Mouse (Mus musculus) cerebellum, adult 18-20 months (tissue): ENCODE data around the gene Wnt9a.
"Not testable (repeated sequence)": the region's sequence is repeated elsewhere in the genome, so short reads cannot be mapped to it uniquely, and the experiment has no call there.

ENCODE experiments used
- DNase-seq, 2 experiments: peaks; one replicate each; pipeline ENCODE4 v3.0.0; 2021

Wnt9a gene

DNA sequence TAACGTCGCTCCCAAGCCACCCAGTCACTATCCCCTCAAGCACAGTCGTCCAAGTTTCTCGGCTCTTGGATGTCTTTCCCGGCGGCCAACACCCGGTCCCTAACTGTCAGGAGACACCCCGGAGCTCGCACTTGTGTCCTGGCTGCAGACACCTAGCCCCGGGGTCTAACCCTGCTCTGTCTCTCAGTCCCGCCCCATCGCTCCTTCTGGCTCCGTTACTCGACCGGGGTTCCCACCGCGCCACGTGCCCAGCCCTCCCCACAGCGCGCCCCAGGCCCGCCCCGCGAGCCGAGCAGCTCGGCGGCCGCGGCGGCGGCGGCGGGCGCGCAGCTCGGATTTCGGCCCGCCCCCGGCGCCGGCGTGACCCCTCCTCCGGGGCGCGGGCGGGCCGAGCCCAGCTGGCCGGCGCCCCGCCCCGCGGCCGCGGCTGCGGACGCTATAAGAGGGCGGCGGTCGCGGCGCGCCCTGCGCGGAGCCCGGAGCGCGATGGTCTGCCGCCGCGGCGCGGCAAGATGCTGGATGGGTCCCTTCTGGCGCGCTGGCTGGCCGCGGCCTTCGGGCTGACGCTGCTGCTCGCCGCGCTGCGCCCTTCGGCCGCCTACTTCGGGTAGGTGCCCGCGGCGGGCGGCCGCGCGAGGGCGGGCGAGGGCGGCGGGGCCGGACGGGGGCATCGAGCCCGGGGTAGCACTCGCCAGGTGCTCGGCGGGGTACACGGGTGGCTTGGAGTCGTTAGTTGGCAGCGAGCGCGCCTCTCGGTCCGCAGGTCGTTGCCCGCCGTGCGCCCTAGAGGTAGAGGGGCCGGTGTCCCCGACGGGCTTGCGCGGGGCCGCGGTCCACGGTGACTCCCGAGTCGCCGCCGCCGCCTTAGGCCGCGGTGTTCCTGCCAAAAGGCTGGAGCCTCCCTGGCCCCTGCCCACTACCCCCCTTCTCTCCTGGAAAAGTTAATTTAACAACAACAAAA, at the start of gene Wnt9a:
Gene Wnt9a, plus strand, starts transcription at position 468 of the 961 bp plus-strand sequence.
- DNase-seq, result peak in 1 of 2 experiments; percentile 49

- DNase-seq, result no peak
These were observed 47.1 kb upstream of the Wnt9a start for GRCm38 (mm10) chr11:59259647-59260046.

DNA sequence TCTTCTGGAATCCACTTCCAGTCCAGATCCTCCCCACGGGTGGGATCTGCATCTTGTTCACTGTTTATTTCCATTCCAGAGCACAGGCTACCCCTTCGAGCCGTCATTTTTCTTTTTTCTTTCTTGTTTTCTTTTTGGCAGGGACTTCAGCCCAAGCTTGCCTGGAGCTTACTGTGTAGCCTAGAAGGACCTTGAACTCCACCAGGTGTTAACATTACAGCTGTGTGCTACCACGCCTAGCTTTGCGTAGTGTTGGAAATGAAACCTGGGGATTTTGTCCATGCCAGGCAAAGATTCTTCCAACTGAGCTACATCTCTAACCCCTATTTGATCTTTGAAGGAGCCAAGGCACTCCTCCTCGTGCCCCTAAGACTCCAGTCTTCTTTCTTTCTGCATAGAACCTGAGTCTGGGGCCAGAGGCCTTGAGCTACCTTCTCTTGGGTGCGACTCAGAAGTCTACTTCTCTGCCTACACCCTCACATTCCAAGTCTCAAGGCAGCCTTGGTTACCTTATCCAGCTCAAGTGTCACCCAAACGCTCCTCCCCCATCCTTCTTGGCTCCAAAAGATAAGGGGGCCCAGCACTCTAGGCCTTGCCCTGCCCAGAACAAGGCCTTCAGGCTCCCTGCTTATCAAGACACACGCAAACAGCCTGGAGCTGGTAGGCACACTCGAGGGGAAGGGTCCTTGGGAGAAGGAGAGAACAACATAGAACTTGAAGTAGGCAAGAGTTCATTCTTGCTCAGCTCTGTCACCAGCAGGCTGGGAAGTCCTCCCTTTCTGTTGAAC, 45.8 kb upstream of the Wnt9a start:
- DNase-seq, result no peak

GRCm38 (mm10) chr11:59262308-59262707, 44.4 kb upstream of the Wnt9a start:
- no peak for DNase-seq

DNA sequence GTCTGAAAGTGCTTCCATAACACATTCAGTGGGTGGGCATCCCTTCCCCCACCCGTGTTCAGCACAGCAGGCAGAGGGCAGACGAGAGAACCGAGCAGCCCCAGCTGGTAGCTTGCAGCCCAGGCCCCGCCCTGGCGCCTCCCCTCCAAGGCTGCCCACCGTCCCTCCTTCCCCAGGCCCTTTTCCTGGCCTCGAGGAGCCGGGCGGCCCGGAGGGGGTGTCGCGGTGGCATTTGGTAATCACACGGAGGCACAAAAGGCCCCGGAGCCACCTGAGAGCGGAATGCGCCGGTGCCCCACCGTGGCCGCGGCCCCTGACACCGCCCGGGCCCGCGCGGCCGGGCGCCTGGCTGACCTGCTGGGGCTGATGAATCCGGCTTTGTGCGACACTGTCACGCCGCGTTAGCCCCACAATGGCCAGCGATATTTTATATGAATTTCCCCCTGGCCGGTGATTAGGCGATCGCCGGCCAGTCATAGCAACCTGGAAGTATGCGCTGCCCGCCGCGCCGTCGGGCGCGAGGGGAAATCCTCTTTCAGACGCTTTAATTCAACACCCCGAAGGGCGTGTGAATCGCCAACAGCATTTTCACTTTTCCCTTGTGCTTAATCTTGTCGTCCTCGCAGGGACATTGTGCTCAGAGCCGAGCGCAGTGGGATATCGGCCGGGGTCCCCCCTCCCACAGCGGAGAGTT, 42.7 kb upstream of the Wnt9a start:
- no peak for DNase-seq

- no peak for DNase-seq
These were observed 42.1 kb upstream of the Wnt9a start for GRCm38 (mm10) chr11:59264593-59264992.

- no peak for DNase-seq
These were observed 41.4 kb upstream of the Wnt9a start for GRCm38 (mm10) chr11:59265154-59265813.

- DNase-seq, result no peak
These were observed 40.0 kb upstream of the Wnt9a start for GRCm38 (mm10) chr11:59266727-59267126.

GRCm38 (mm10) chr11:59274184-59274583, 32.5 kb upstream of the Wnt9a start:
- no peak for DNase-seq

- DNase-seq, result no peak
These were observed 29.9 kb upstream of the Wnt9a start for GRCm38 (mm10) chr11:59276877-59277276.

DNA sequence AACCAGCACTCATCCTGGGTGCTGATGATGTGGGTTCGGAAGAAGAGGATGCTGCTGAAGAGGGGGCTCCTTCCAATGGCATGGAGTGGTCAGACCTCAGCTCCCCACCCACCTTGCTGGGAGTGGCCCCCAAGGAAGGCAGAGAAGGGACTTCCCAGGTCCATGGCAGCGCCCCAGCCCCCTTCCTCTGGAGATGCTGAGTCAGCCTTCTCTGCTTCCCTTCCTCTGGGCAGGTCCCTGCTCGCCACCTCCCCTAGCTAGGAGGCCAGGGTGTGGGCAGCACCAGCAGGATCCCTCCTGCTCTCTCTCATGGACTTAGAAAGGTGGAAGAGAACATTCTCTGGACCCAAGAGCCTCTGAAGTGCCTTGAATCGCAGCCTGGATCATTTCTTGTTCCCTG, 28.7 kb upstream of the Wnt9a start:
- DNase-seq, result no peak

DNA sequence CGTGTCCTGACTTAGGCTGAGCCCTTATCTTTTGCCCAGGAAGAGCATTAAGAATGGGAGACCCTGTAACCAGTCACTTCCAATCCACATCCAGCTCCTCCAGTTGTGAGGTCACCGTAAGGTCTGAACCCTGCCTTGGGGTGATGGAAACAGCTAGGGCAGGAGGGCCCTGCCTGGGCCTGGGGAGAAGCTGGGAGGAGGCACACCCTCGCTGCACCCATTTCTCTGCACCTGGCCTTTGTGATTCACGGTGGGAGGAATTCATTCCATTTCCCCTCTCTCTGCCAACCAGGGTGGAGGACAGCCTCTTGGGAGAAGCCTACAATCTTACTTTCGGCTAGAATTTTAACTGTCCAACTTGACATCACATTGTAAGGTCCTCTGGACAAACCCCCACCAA, 24.6 kb upstream of the Wnt9a start:
- no peak for DNase-seq

- peak; percentile 84 to 89 for DNase-seq
These were observed 23.8 kb upstream of the Wnt9a start for GRCm38 (mm10) chr11:59282933-59283332.

- DNase-seq, result no peak
These were observed 22.6 kb upstream of the Wnt9a start for GRCm38 (mm10) chr11:59284146-59284545.

DNA sequence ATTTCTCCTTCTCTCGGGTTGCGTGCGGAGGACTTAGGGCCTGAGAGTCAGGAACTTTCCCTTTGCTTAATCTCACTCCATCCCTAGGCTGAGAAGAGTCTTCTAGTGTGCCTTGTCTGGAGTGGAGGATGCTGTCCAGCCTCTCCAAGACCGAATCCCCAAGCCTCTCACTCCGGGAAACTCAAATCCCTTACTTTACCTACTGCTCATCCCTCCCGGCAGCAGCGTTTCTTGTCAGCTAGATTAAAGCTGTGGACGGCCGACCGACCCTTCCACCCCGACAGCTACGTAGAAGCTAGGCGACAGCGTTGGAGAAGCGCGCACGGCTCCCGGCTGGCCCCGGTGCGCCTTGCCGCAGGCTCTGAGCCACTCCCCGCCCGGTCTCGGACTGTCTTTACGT, 17.0 kb upstream of the Wnt9a start:
- DNase-seq, result no peak

DNA sequence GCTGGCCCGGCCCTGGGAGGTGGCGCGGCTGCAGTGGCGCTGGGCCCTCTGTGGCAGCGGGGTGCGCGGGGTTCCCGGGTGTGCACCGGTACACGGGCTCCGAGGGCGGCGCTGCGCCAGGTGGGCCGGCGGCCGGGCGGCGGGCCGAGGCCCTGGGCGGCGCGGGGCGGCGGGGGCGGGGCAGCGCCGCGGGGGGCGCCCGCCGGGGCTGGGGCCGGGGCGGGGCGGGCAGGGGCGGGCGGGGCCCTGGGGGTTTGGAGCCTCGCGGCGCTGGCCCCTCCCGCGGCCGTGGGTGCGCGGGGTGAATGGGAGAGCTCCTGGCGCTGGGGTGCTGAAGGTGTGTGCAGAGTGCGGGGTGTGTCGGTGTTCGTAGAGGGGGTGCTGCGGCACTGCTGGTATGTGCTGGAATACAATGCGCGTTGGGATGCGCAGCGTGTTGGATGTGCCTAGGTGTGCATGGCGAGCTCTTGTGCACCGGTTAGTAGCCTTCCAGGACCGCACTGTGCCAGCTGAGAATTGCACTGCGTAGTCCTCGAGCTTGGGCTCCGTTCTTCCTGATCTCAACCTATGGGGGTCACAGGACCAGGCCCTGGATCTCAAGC, 15.9 kb upstream of the Wnt9a start, which contains the start of gene Wnt3a:
Gene Wnt3a, minus strand, starts transcription at position 51 of the 602 bp plus-strand sequence.
- no peak for DNase-seq

DNA sequence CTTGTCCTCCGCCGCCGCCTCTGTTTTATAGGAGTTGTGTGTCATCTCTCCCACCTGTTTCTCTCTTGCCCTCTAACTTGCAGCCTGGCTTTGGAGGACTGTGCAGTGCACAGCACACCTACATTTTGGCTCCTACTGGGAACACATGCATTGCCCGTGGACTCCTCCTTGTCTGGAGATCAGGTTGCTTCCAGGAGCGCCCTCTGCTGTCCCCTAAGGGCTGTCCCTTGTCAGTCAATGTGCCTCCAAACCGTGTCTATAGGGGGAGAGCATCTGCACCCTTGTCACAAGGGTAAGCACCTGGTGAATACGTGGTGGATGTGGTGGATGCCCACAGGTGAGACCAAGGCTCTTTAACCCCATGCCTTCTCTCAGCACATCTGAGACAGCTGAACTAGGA, 13.1 kb upstream of the Wnt9a start:
- peak; percentile 62 to 69 for DNase-seq

DNA sequence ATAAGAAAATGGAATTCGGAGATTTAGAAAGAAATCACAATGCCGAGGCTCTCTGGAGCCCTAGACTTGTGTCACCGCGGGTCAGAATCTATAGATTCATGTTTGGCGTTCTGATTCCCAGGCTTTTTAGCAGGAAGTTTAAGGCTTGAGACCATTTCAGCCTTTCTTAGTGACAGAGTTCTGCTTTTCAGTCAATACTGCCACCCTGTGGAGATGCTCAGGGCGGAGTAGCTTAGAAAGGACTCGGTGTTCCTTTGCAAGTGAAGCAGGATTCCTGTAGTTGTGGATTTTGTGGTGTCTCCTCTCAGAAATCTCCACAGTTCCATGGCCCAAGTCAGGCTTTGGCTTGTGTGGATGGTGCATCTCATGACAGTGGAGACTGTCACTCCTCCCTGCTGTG, 8.8 kb upstream of the Wnt9a start:
- peak; percentile 46 to 56 for DNase-seq

- no peak for DNase-seq
These were observed 6.5 kb upstream of the Wnt9a start for GRCm38 (mm10) chr11:59300185-59300584.

- not testable (repeated sequence) for DNase-seq
These were observed 5.7 kb upstream of the Wnt9a start for GRCm38 (mm10) chr11:59301053-59301452.

DNA sequence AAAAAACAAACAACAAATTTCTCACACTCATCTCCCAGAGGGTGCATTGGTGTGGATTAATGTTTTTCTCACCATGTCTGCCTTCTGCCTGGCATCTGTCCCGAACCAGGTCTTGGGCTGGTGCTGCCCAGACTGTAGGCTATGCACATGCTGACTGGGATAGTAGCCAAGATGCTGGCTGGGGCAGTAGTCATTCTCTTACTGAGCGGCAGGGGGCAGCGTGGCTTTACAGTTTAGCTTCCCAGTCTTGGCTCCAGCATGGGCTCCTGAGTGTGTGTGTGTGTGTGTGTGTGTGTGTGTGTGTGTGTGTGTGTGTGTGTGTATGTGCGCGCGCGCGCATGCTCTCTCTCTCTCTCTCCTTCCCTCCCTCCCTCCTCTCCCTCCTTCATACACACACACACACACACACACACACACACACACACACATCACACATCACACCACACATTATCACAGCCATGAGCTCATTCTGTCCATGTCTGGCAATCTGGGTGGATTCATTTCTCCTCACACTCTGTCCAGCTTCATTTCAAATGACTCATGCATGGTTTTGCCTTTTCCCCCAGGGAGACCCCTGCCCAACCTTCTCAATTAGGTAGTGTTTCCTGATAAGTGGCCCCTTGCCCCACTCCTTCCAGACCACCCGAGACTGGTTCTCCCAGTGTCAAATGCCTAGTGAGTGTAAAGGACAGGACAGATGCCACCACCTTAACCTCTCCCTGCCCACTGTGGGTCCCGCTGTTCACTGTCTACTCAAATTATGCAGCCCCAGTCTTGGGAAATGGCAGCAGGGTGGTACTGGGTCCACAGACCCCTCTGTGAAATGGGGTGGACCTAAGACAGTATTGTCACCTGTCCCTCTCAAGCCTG, 3.8 kb upstream of the Wnt9a start:
- DNase-seq, result peak; percentile 73 to 84
